Mouse (Mus musculus) testis, adult 2 months (tissue): ENCODE data around the gene Lgr4. TPM values are rescaled to one million over a fixed set of nuclear protein-coding genes. Genes with fewer than 3 reads are reported as not detected.

Experiments used
- H3K27ac ChIP-seq: fragments of 200-500 bp; 2 replicates; pipeline ENCODE4 v1.5.1; 2012; ENCODE audit warnings: low read depth, low read length; ENCODE audit not compliant: control insufficient read depth, insufficient read depth
- H3K27me3 ChIP-seq: fragments of 200-500 bp; 2 replicates; pipeline ENCODE4 v1.6.1; 2012; ENCODE audit warnings: mild to moderate bottlenecking, low read length, moderate library complexity; ENCODE audit not compliant: control insufficient read depth, insufficient read depth
- H3K36me3 ChIP-seq: fragments of 200-500 bp; 2 replicates; pipeline ENCODE4 v1.6.1; 2012; ENCODE audit warnings: mild to moderate bottlenecking, low read length; ENCODE audit not compliant: control insufficient read depth, insufficient read depth
- H3K4me1 ChIP-seq: fragments of 200-500 bp; 2 replicates; pipeline ENCODE4 v1.6.1; 2012; ENCODE audit warnings: low read length; ENCODE audit not compliant: control insufficient read depth, insufficient read depth
- H3K4me3 ChIP-seq: fragments of 200-500 bp; 2 replicates; pipeline ENCODE4 v1.5.1; 2012; ENCODE audit warnings: low read depth, mild to moderate bottlenecking, low read length, moderate library complexity, mixed read lengths; ENCODE audit not compliant: control insufficient read depth
- CTCF ChIP-seq: fragments of 200-500 bp; IDR thresholded peaks from 2 replicates; pipeline ENCODE4 v1.5.1; 2012; ENCODE audit warnings: low read depth, mild to moderate bottlenecking, inconsistent platforms, low read length, moderate library complexity; ENCODE audit not compliant: control insufficient read depth, insufficient read depth, insufficient replicate concordance
- POLR2A ChIP-seq: fragments of 200-500 bp; IDR thresholded peaks from 2 replicates; pipeline ENCODE4 v1.6.1; 2012; ENCODE audit warnings: low read depth, mild to moderate bottlenecking, inconsistent platforms, low read length, moderate library complexity; ENCODE audit not compliant: control insufficient read depth
- polyA plus RNA-seq: library from polyadenylated mRNA; depleted of rRNA; stranded (reverse); fragments of >200 nt; gene quantifications from 2 replicates; pipeline ENCODE4 v1.2.3, GENCODE M21; 2012; rRNA removed

Lgr4 gene
- polyA plus RNA-seq, 1 experiment, result 4.3 TPM

- Histone ChIP-seq H3K4me1 (no peaks in the 10 kb centered on the region), H3K27me3 (no peaks in the 10 kb centered on the region), H3K4me3 (no peak overlapping the region), H3K36me3 (no peaks in the 10 kb centered on the region), H3K27ac (no peak overlapping the region)
- TF ChIP-seq POLR2A (no peak), CTCF (no peak)
Measured at GRCm38 (mm10) chr2:110063131-110063530, 145.7 kb downstream of the Lgr4 start.

Other genes starting within 250 kb of the Lgr4 start
- 0.02 and 0.05 TPM in 2 replicates for gene Bdnf, start 242.9 kb upstream of the Lgr4 start, polyA plus RNA-seq
- gene Lin7c, start 26.8 kb upstream of the Lgr4 start, polyA plus RNA-seq, result 7.7 and 7.9 TPM in 2 replicates
- gene Ccdc34, start 100.2 kb downstream of the Lgr4 start, polyA plus RNA-seq, result 15.2 and 16.2 TPM in 2 replicates